8 mouse cellular contexts compared by ENCODE assay signal in the genomic region with DNA sequence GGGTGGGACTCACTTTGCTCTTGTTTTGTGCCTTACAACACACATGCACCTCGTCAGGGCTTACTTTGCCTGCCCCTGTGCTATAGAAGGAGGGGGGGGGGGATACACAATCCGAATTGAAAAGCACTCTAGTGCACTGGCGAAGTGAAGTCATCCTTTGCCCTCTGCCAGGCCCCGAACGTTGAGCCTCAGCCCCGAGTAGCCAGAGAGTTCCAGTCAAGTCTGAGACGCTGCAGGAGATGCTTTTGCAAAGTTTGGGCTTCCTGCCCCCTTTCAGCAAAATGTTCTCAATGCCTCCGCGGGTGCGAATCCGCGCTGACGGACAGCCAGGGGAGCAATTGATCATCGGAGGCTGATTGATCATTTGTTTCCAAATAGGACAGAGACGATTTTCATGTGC. TPM values are rescaled to one million over a fixed set of nuclear protein-coding genes. Genes with fewer than 3 reads are reported as not detected.
DNase-seq lines count a peak whose midpoint lies in the region; ATAC-seq and TF ChIP-seq lines count a peak whose summit lies in the region.

No protein-coding gene starts in this region.

- DNase-seq in kidney, postnatal 10 days: peak; percentile 14
- DNase-seq in kidney, adult 2 months: no peak
- DNase-seq in brain, embryonic 14.5 days (ENCODE audit: low read depth): peak; percentile 65
- DNase-seq in limb, embryonic 14.5 days (ENCODE audit: low spot score): no peak
- DNase-seq in left cerebral cortex, postnatal 14 days (ENCODE audit: low spot score in 2 of 2): no peak
- no peak for DNase-seq in urinary bladder, adult 2 months (ENCODE audit: low spot score)

- TF ChIP-seq POLR2A in kidney, adult 2 months (IDR thresholded peaks at IDR 0.05; ENCODE audit: low read depth, low read length): no peak
- TF ChIP-seq POLR2A in brain, embryonic 14.5 days (IDR thresholded peaks at IDR 0.05; ENCODE audit: borderline replicate concordance, extremely low read depth, insufficient read depth, insufficient read length, poor library complexity, severe bottlenecking): no peak
- TF ChIP-seq POLR2A in limb, embryonic 14.5 days (IDR thresholded peaks at IDR 0.05; ENCODE audit: borderline replicate concordance, extremely low read depth, insufficient read depth, insufficient read length): no peak

- peak overlapping the region; percentile 87 for H3K4me2 ChIP-seq in forebrain, embryonic 13.5 days
- H3K4me2 ChIP-seq in limb, embryonic 14.5 days (replicated peaks; ENCODE audit: low read depth, low read length, severe bottlenecking): peak overlapping the region; percentile 99
- H3K4me2 ChIP-seq in stomach, embryonic 15.5 days: peak overlapping the region; percentile 98

- H3K36me3 ChIP-seq in kidney, adult 2 months (ENCODE audit: control insufficient read depth, insufficient read depth, low read length): no peaks in the 10 kb centered on the region
- no peaks in the 10 kb centered on the region for H3K36me3 ChIP-seq in forebrain, embryonic 13.5 days (ENCODE audit: poor library complexity, severe bottlenecking)
- H3K36me3 ChIP-seq in limb, embryonic 14.5 days (ENCODE audit: control insufficient read depth, insufficient read depth, low read length): no peaks in the 10 kb centered on the region
- H3K36me3 ChIP-seq in stomach, embryonic 15.5 days: no peaks in the 10 kb centered on the region

- no peaks in the 10 kb centered on the region for H3K4me1 ChIP-seq in kidney, adult 2 months (ENCODE audit: control insufficient read depth, insufficient read depth, low read length)
- H3K4me1 ChIP-seq in forebrain, embryonic 13.5 days: peaks cover 45% of the 10 kb centered on the region
- peaks cover 21% of the 10 kb centered on the region for H3K4me1 ChIP-seq in limb, embryonic 14.5 days (ENCODE audit: control insufficient read depth, insufficient read depth, low read length)
- peaks cover 32% of the 10 kb centered on the region for H3K4me1 ChIP-seq in stomach, embryonic 15.5 days

- intact Hi-C loops in left cerebral cortex, postnatal 14 days (cut with DNase I): loop anchor here (10.0 kb wide), 1 partner anchor 214 kb away; no protein-coding TSS in a partner anchor

- H3K9ac ChIP-seq in forebrain, embryonic 13.5 days: peak overlapping the region; percentile 85
- peak overlapping the region; percentile 59 for H3K9ac ChIP-seq in limb, embryonic 14.5 days (ENCODE audit: low read depth, low read length, severe bottlenecking)
- no peak overlapping the region for H3K9ac ChIP-seq in stomach, embryonic 15.5 days

- no peak for TF ChIP-seq CTCF in kidney, adult 2 months (conservative IDR thresholded peaks at IDR 0.05; ENCODE audit: insufficient read depth, insufficient read length, low read depth, low read length)
- no peak for TF ChIP-seq CTCF in brain, embryonic 14.5 days (IDR thresholded peaks at IDR 0.05; ENCODE audit: borderline replicate concordance, extremely low read depth, insufficient read depth, insufficient read length)

- H3K4me3 ChIP-seq in kidney, adult 2 months (ENCODE audit: insufficient read depth, low read depth, low read length): no peak overlapping the region
- peak overlapping the region; percentile 62 for H3K4me3 ChIP-seq in forebrain, embryonic 13.5 days
- peak overlapping the region; percentile 62 for H3K4me3 ChIP-seq in limb, embryonic 14.5 days (replicated peaks; ENCODE audit: low read length)
- H3K4me3 ChIP-seq in stomach, embryonic 15.5 days (replicated peaks): peak overlapping the region; percentile 53

- ATAC-seq in forebrain, embryonic 13.5 days: no peak
- ATAC-seq in limb, embryonic 14.5 days (ENCODE audit: low FRiP score, low read depth): no peak
- no peak for ATAC-seq in stomach, embryonic 15.5 days (ENCODE audit: insufficient read depth, low FRiP score, low read depth)

- 2% methylated on average over 15 of the region's 15 CpGs for WGBS in kidney, adult 2 months
- WGBS in forebrain, embryonic 13.5 days: under 1% methylated on average over 15 of the region's 15 CpGs
- WGBS in limb, embryonic 14.5 days: under 1% methylated on average over 14 of the region's 15 CpGs
- 1% methylated on average over 15 of the region's 15 CpGs for WGBS in stomach, embryonic 15.5 days

- no peaks in the 10 kb centered on the region for H3K9me3 ChIP-seq in forebrain, embryonic 13.5 days (replicated peaks)
- no peaks in the 10 kb centered on the region for H3K9me3 ChIP-seq in limb, embryonic 14.5 days (ENCODE audit: control insufficient read depth, low read length)
- no peaks in the 10 kb centered on the region for H3K9me3 ChIP-seq in stomach, embryonic 15.5 days

- no peak overlapping the region for H3K27ac ChIP-seq in kidney, adult 2 months (ENCODE audit: insufficient read depth, low read depth, low read length)
- peak overlapping the region; percentile 91 for H3K27ac ChIP-seq in forebrain, embryonic 13.5 days
- no peak overlapping the region for H3K27ac ChIP-seq in limb, embryonic 14.5 days (replicated peaks; ENCODE audit: low read depth, low read length)
- H3K27ac ChIP-seq in stomach, embryonic 15.5 days: no peak overlapping the region

- H3K27me3 ChIP-seq in kidney, adult 2 months (replicated peaks; ENCODE audit: control insufficient read depth, insufficient read depth, low read length): peaks cover 17% of the 10 kb centered on the region
- no peaks in the 10 kb centered on the region for H3K27me3 ChIP-seq in forebrain, embryonic 13.5 days
- peaks cover 47% of the 10 kb centered on the region for H3K27me3 ChIP-seq in limb, embryonic 14.5 days (ENCODE audit: control insufficient read depth, insufficient read depth, low read length)
- peaks cover 52% of the 10 kb centered on the region for H3K27me3 ChIP-seq in stomach, embryonic 15.5 days (replicated peaks)

RNA-seq across cellular contexts. Expression of a gene that starts 0.3 kb away (rescaled TPM):
- 0.11 and 0.14 TPM in 2 replicates for polyA plus RNA-seq in kidney, adult 2 months (2012; rRNA removed)
- 20.4 and 34.2 TPM in 2 replicates for polyA plus RNA-seq in brain, embryonic 14.5 days (2012; rRNA removed)
- 16.8 and 17.8 TPM in 2 replicates for polyA plus RNA-seq in forebrain, embryonic 13.5 days (2015; fragmentation: Nextera tagmentation; extraction: Ambion mirVana)
- polyA plus RNA-seq in limb, embryonic 14.5 days (2012; rRNA removed): 5.3 and 6.4 TPM in 2 replicates
- polyA plus RNA-seq in limb, embryonic 14.5 days (2014; fragmentation: Nextera tagmentation; extraction: Ambion mirVana): 5.9 and 9.1 TPM in 2 replicates
- 3.0 and 3.1 TPM in 2 replicates for polyA plus RNA-seq in stomach, embryonic 15.5 days (2015; fragmentation: Nextera tagmentation; extraction: Ambion mirVana)
- total RNA-seq in left cerebral cortex, postnatal 14 days (2021): 10 to 100 TPM; 17.1 to 30.1 TPM
- 0.11 and 0.19 TPM in 2 replicates for polyA plus RNA-seq in urinary bladder, adult 2 months (2012; rRNA removed)

Comparison
In these comparisons a context has a peak if more than half of its experiments do, and no peak if none do; other contexts are left out.
1. DNase-seq: peak in kidney, postnatal 10 days (single experiment) and brain, embryonic 14.5 days (single experiment); none in kidney, adult 2 months (single experiment), limb, embryonic 14.5 days (single experiment), left cerebral cortex, postnatal 14 days (0 of 2) and urinary bladder, adult 2 months (single experiment).
2. Peak in every context shown above with its lines, with median percentiles within 50 percentile points of each other: H3K4me2 ChIP-seq.